ENCODE assay signal across 8 mouse cellular contexts in the genomic region with DNA sequence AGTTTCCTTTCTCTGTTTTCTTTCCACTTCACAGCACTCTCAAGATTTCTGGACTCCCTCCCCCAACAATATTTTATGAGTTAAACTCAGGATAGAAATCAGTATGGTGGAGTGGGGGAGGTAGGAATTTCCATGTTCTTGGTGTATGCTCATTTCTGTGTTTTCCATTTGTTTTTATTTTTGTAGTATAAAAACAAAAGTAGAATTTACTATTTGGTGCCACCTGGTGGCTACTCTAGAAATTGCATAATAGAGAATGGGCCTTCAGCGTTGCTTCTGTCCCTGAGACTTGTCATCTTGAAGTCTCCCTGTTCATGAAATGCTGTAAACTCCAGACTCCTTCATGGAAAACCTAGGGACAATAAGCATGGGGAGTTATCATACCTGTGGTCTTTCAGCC. TPM values are rescaled to one million over a fixed set of nuclear protein-coding genes. Genes with fewer than 3 reads are reported as not detected.
DNase-seq lines count a peak whose midpoint lies in the region; ATAC-seq lines count a peak whose summit lies in the region.

No protein-coding gene starts in this region.

- H3K27ac ChIP-seq in midbrain, embryonic 14.5 days (replicated peaks; ENCODE audit: low read depth, low read length) = no peak overlapping the region

- no peaks in the 10 kb centered on the region for H3K4me1 ChIP-seq in midbrain, embryonic 14.5 days (ENCODE audit: control insufficient read depth, insufficient read depth, low read length)

- no peaks in the 10 kb centered on the region for H3K36me3 ChIP-seq in midbrain, embryonic 14.5 days (ENCODE audit: control insufficient read depth, insufficient read depth, low read length)

- no peaks in the 10 kb centered on the region for H3K27me3 ChIP-seq in midbrain, embryonic 14.5 days (ENCODE audit: control insufficient read depth, insufficient read depth, low read length)

- no peak overlapping the region for H3K9ac ChIP-seq in midbrain, embryonic 14.5 days (replicated peaks; ENCODE audit: low read length)

- H3K4me2 ChIP-seq in midbrain, embryonic 14.5 days (ENCODE audit: low read length) = no peak overlapping the region

- peak; percentile 52; the same call in 1 of the 2 replicates for ATAC-seq in cerebellum, adult (ENCODE audit: insufficient number of reproducible peaks, low FRiP score, low TSS enrichment)
- no peak for ATAC-seq in midbrain, embryonic 14.5 days (ENCODE audit: low FRiP score, low TSS enrichment)

- DNase-seq in cerebellum, adult 11-12 months = no peak
- peak; percentile 8 to 55 for DNase-seq in left cerebral cortex, adult 18-20 months (ENCODE audit: low spot score in 2 of 2)
- no peak for DNase-seq in left cerebral cortex, adult 8-10 months (ENCODE audit: low spot score in 2 of 2)
- DNase-seq in MN1 (ENCODE audit: low spot score) = peak; percentile 29
- DNase-seq in embryo, embryonic 9.5 days (ENCODE audit: extremely low spot score) = peak; percentile 29
- DNase-seq in midbrain, embryonic 14.5 days = peak; percentile 86
- DNase-seq in gastrocnemius, postnatal 25 days = no peak

- no peaks in the 10 kb centered on the region for H3K9me3 ChIP-seq in midbrain, embryonic 14.5 days (ENCODE audit: control insufficient read depth, low read length)

- H3K4me3 ChIP-seq in midbrain, embryonic 14.5 days (replicated peaks; ENCODE audit: low read depth, low read length) = no peak overlapping the region

- whole genome bisulfite sequencing in midbrain, embryonic 14.5 days = 11% methylated on average over 1 of the region's 1 CpGs

RNA-seq across cellular contexts. Expression of a gene that starts 47.7 kb away (rescaled TPM):
- total RNA-seq in left cerebral cortex, adult 18-20 months (2021) = 100 to 1,000 TPM; 119 to 136 TPM
- 100 to 1,000 TPM; 121 to 163 (median 141) TPM for total RNA-seq in left cerebral cortex, adult 8-10 months (2022)
- 35.1 and 35.2 TPM in 2 replicates for polyA plus RNA-seq in midbrain, embryonic 14.5 days (2014; fragmentation: Nextera tagmentation; extraction: Ambion mirVana)
- not detected for total RNA-seq in gastrocnemius, postnatal 25 days (2021)

Comparison
In these comparisons a context has a peak if more than half of its experiments do, and no peak if none do; other contexts are left out.
1. DNase-seq: peak in left cerebral cortex, adult 18-20 months (2 of 2), MN1 (single experiment), embryo, embryonic 9.5 days (single experiment) and midbrain, embryonic 14.5 days (single experiment); none in cerebellum, adult 11-12 months (single experiment), left cerebral cortex, adult 8-10 months (0 of 2) and gastrocnemius, postnatal 25 days (single experiment).
2. RNA of a gene that starts 47.7 kb away (total RNA-seq): 121 to 163 TPM in left cerebral cortex, adult 8-10 months and 119 to 136 TPM in left cerebral cortex, adult 18-20 months; not detected in gastrocnemius, postnatal 25 days; every median in the first group is over 100 times any median in the second.